Mouse (Mus musculus) brain, embryonic 14.5 days (tissue): ENCODE measurements around the gene Mmadhc.

Experiments
- CTCF ChIP-seq: fragments of 200-500 bp; IDR thresholded peaks from 2 replicates; pipeline ENCODE4 v1.5.1; 2012; ENCODE audit warnings: inconsistent platforms, mild to moderate bottlenecking, moderate library complexity, borderline replicate concordance; ENCODE audit not compliant: insufficient read depth, insufficient read length; ENCODE audit errors: extremely low read depth
- POLR2A ChIP-seq: fragments of 200-500 bp; IDR thresholded peaks from 2 replicates; pipeline ENCODE4 v1.6.1; 2012; ENCODE audit warnings: mild to moderate bottlenecking, inconsistent platforms, borderline replicate concordance; ENCODE audit not compliant: poor library complexity, insufficient read depth, insufficient read length, severe bottlenecking; ENCODE audit errors: extremely low read depth

- TF ChIP-seq POLR2A (no peak), CTCF (no peak)
Observed at GRCm38 (mm10) chr2:50268514-50268913, 28.1 kb downstream of the Mmadhc start.
